Mouse (Mus musculus): Measurements from ENCODE around the gene H2-Ab1. TPM values are rescaled to one million over a fixed set of nuclear protein-coding genes. Genes with fewer than 3 reads are reported as not detected.

H2-Ab1 gene
- total RNA-seq, 1 experiment: 1.9 TPM

DNA sequence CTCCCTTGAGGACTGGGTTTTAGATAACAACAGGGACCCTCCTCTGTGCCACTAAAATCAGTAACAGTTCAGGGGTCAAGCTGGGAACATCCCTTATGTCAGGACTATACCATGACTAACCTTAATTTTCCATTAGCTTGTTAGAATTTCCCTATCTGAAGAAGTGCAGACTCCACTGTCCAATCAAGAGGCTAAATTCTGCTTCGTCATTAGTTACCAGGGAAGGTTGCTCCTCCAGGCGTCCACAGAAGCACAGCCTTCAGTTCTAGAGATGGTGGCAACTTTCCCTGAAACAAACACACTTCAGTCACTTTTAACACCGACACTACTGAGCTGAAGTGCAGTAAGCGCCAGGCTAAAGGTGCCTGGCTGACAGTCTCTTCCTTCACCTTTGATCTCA lies 47.3 kb downstream of the H2-Ab1 start:
- no peak overlapping the region for H3K27ac ChIP-seq (ENCODE audit: insufficient read depth, low read depth, low read length, poor library complexity, severe bottlenecking)
- no peak overlapping the region for H3K4me3 ChIP-seq (ENCODE audit: insufficient read depth in 1 of 2, low read depth in 1 of 2, low read length in 2 of 2, poor library complexity in 1 of 2, severe bottlenecking in 1 of 2)
- DNase-seq (ENCODE audit: low read depth, low spot score): peak; percentile 36
- no peaks in the 10 kb centered on the region for H3K9me3 ChIP-seq (ENCODE audit: control insufficient read depth, insufficient read depth, low read depth, low read length)
- H3K9ac ChIP-seq (ENCODE audit: insufficient read depth, low read depth, low read length, poor library complexity, severe bottlenecking): no peak overlapping the region
- H3K36me3 ChIP-seq (ENCODE audit: control insufficient read depth, insufficient read depth, low read length, poor library complexity, severe bottlenecking): no peaks in the 10 kb centered on the region
- in situ Hi-C loops (cut with MboI; ENCODE audit: low sequenced_read_pairs in 2 of 2, unreplicated experiment in 2 of 2): no loop called here
- TF ChIP-seq ZC3H11A (IDR thresholded peaks at IDR 0.05; ENCODE audit: borderline replicate concordance, low read depth, low read length): no peak
- TF ChIP-seq MAFK (IDR thresholded peaks at IDR 0.05; ENCODE audit: insufficient read depth, low read depth, low read length): no peak
- TF ChIP-seq CHD2 (IDR thresholded peaks at IDR 0.05; ENCODE audit: low read depth, low read length): peak; percentile 91
- peaks cover 0 to 2% of the 10 kb centered on the region in 2 experiments; a peak in 1 of 4 replicates for H3K4me1 ChIP-seq (ENCODE audit: control insufficient read depth in 2 of 2, insufficient read depth in 2 of 2, low read length in 2 of 2, poor library complexity in 1 of 2)

DNA sequence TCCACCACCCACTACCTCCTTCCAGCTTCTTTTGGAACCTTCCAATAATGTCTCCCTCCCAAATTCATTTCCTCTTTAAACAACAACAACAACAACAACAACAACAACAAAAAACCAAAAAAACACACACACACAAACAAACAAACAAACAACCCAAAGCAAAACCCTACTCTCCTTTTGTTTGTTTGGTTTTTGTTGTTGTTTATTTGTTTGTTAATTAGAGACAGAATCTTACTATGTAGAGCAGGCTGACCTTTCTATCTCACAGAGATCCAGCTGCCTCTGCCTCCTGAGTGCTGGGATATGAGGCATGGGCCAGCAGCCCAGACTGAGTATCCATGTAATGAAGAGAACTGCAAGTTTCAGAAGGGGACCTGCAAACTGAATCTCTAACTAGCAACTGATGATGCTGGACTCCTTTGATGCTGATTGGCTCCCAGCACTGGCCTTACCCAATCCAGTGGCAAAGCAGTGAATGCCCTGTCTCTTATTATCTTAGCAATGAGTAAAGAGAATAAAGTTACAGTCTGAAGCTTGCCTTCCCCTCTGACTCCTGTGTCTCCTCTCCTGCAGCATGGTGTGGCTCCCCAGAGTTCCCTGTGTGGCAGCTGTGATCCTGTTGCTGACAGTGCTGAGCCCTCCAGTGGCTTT lies 48.0 kb downstream of the H2-Ab1 start, which contains the start of gene H2-Eb1:
Gene H2-Eb1 (plus strand): TSS at position 488 of the 651 bp plus-strand sequence.
- no peak within 1 kb of the TSS for H3K27ac ChIP-seq (ENCODE audit: insufficient read depth, low read depth, low read length, poor library complexity, severe bottlenecking)
- H3K4me3 ChIP-seq (ENCODE audit: insufficient read depth in 1 of 2, low read depth in 1 of 2, low read length in 2 of 2, poor library complexity in 1 of 2, severe bottlenecking in 1 of 2): no peak within 1 kb of the TSS
- DNase-seq (ENCODE audit: low read depth, low spot score): peak; percentile 69
- H3K36me3 ChIP-seq (ENCODE audit: control insufficient read depth, insufficient read depth, low read length, poor library complexity, severe bottlenecking): no peaks in the 10 kb centered on the region
- peak; percentile 98 for TF ChIP-seq CHD2 (IDR thresholded peaks at IDR 0.05; ENCODE audit: low read depth, low read length)
- TF ChIP-seq HCFC1 (IDR thresholded peaks at IDR 0.05; ENCODE audit: borderline replicate concordance, insufficient read depth, low read length): no peak
- H3K4me1 ChIP-seq (ENCODE audit: control insufficient read depth in 2 of 2, insufficient read depth in 2 of 2, low read length in 2 of 2, poor library complexity in 1 of 2): no peaks in the 10 kb centered on the region
- in situ Hi-C loops (cut with MboI; ENCODE audit: low sequenced_read_pairs in 2 of 2, unreplicated experiment in 2 of 2): no loop called here
- no peaks in the 10 kb centered on the region for H3K9me3 ChIP-seq (ENCODE audit: control insufficient read depth, insufficient read depth, low read depth, low read length)
- no peak within 1 kb of the TSS for H3K9ac ChIP-seq (ENCODE audit: insufficient read depth, low read depth, low read length, poor library complexity, severe bottlenecking)

DNA sequence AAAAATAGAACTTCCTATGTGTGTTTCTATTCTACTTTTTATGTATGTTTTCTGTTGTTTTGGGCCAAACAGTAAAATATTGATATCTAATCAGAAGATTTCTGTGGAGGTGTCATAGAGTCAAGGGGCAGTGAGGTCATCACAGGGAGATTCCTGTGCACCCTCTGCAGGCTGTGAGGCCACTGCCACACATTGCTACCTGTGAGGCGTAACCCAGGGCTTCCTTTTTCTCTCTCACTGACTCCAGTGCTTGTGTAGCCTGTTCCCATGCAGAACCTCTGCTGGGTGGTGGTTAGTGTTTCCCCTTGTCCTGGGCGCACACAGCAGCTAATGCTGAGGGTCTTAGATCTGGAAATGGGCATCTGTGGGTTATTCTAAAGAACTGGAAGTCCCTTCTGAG lies 48.9 kb downstream of the H2-Ab1 start:
- Histone ChIP-seq H3K9ac (ENCODE audit: insufficient read depth, low read depth, low read length, poor library complexity, severe bottlenecking) (no peak overlapping the region), H3K36me3 (ENCODE audit: control insufficient read depth, insufficient read depth, low read length, poor library complexity, severe bottlenecking) (no peaks in the 10 kb centered on the region), H3K4me3 (ENCODE audit: insufficient read depth in 1 of 2, low read depth in 1 of 2, low read length in 2 of 2, poor library complexity in 1 of 2, severe bottlenecking in 1 of 2) (no peak overlapping the region), H3K9me3 (ENCODE audit: control insufficient read depth, insufficient read depth, low read depth, low read length) (no peaks in the 10 kb centered on the region), H3K27ac (ENCODE audit: insufficient read depth, low read depth, low read length, poor library complexity, severe bottlenecking) (no peak overlapping the region), H3K4me1 (ENCODE audit: control insufficient read depth in 2 of 2, insufficient read depth in 2 of 2, low read length in 2 of 2, poor library complexity in 1 of 2) (no peaks in the 10 kb centered on the region)
- no peak for TF ChIP-seq MAFK (IDR thresholded peaks at IDR 0.05; ENCODE audit: insufficient read depth, low read depth, low read length)
- TF ChIP-seq CHD2 (IDR thresholded peaks at IDR 0.05; ENCODE audit: low read depth, low read length): no peak
- no peak for TF ChIP-seq ZC3H11A (IDR thresholded peaks at IDR 0.05; ENCODE audit: borderline replicate concordance, low read depth, low read length)
- no peak for TF ChIP-seq ZNF384 (IDR thresholded peaks at IDR 0.05; ENCODE audit: low read depth, low read length)
- TF ChIP-seq HCFC1 (IDR thresholded peaks at IDR 0.05; ENCODE audit: borderline replicate concordance, insufficient read depth, low read length): no peak
- DNase-seq (ENCODE audit: low read depth, low spot score): no peak
- in situ Hi-C loops (cut with MboI; ENCODE audit: low sequenced_read_pairs in 2 of 2, unreplicated experiment in 2 of 2): no loop called here

DNA sequence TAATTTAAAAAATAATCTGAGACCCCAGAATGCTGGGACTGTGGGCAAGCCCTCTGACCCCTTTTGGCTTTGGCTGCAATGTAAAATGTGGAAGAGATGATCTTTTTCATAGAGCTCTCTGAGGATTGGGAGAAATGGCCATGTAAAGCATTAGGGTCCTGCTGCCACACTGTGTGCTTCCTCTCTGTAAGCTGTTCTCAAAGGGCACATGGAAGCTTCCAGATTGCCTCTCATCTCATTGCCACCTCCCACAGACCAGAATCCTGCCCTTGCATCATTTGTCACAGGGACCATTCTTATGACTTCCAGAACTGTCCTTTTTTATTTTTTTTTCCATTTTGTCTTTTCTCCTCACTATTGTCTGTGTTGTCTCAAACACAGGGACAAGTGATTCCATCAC lies 49.7 kb downstream of the H2-Ab1 start:
- Histone ChIP-seq H3K9ac (ENCODE audit: insufficient read depth, low read depth, low read length, poor library complexity, severe bottlenecking) (no peak overlapping the region), H3K9me3 (ENCODE audit: control insufficient read depth, insufficient read depth, low read depth, low read length) (no peaks in the 10 kb centered on the region), H3K4me1 (ENCODE audit: control insufficient read depth in 2 of 2, insufficient read depth in 2 of 2, low read length in 2 of 2, poor library complexity in 1 of 2) (no peaks in the 10 kb centered on the region), H3K4me3 (ENCODE audit: insufficient read depth in 1 of 2, low read depth in 1 of 2, low read length in 2 of 2, poor library complexity in 1 of 2, severe bottlenecking in 1 of 2) (no peak overlapping the region), H3K27ac (ENCODE audit: insufficient read depth, low read depth, low read length, poor library complexity, severe bottlenecking) (no peak overlapping the region), H3K36me3 (ENCODE audit: control insufficient read depth, insufficient read depth, low read length, poor library complexity, severe bottlenecking) (no peaks in the 10 kb centered on the region)
- DNase-seq (ENCODE audit: low read depth, low spot score): no peak
- in situ Hi-C loops (cut with MboI; ENCODE audit: low sequenced_read_pairs in 2 of 2, unreplicated experiment in 2 of 2): no loop called here
- no peak for TF ChIP-seq ZC3H11A (IDR thresholded peaks at IDR 0.05; ENCODE audit: borderline replicate concordance, low read depth, low read length)
- TF ChIP-seq MAFK (IDR thresholded peaks at IDR 0.05; ENCODE audit: insufficient read depth, low read depth, low read length): no peak
- TF ChIP-seq CHD2 (IDR thresholded peaks at IDR 0.05; ENCODE audit: low read depth, low read length): no peak
- TF ChIP-seq ZNF384 (IDR thresholded peaks at IDR 0.05; ENCODE audit: low read depth, low read length): no peak

DNA sequence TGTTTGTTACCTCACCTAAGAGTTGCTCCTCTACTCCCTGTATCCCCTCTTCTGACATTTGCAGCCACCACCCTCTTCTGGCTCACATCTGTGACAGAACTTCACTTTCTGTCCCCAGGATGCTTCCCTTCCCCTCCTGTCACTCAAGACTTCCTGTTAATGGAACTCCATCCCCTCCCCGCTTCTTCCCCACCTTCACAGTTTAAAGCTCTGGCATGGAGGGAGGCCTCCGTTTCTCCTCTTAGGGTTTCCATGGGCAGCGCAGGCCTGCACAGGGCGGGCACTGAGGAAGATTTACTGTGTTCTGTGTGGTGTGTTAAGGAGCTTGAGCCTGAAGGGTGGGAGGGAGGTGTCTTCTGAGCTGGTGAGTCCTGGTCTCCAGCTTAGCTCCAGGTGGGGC lies 50.7 kb downstream of the H2-Ab1 start:
- DNase-seq (ENCODE audit: low read depth, low spot score): no peak
- Histone ChIP-seq H3K9ac (ENCODE audit: insufficient read depth, low read depth, low read length, poor library complexity, severe bottlenecking) (no peak overlapping the region), H3K36me3 (ENCODE audit: control insufficient read depth, insufficient read depth, low read length, poor library complexity, severe bottlenecking) (no peaks in the 10 kb centered on the region), H3K27ac (ENCODE audit: insufficient read depth, low read depth, low read length, poor library complexity, severe bottlenecking) (no peak overlapping the region), H3K4me3 (ENCODE audit: insufficient read depth in 1 of 2, low read depth in 1 of 2, low read length in 2 of 2, poor library complexity in 1 of 2, severe bottlenecking in 1 of 2) (no peak overlapping the region), H3K9me3 (ENCODE audit: control insufficient read depth, insufficient read depth, low read depth, low read length) (no peaks in the 10 kb centered on the region), H3K4me1 (ENCODE audit: control insufficient read depth in 2 of 2, insufficient read depth in 2 of 2, low read length in 2 of 2, poor library complexity in 1 of 2) (no peaks in the 10 kb centered on the region)
- in situ Hi-C loops (cut with MboI; ENCODE audit: low sequenced_read_pairs in 2 of 2, unreplicated experiment in 2 of 2): no loop called here
- TF ChIP-seq CHD2 (IDR thresholded peaks at IDR 0.05; ENCODE audit: low read depth, low read length): no peak
- TF ChIP-seq ZNF384 (IDR thresholded peaks at IDR 0.05; ENCODE audit: low read depth, low read length): no peak
- TF ChIP-seq HCFC1 (IDR thresholded peaks at IDR 0.05; ENCODE audit: borderline replicate concordance, insufficient read depth, low read length): no peak
- TF ChIP-seq MAFK (IDR thresholded peaks at IDR 0.05; ENCODE audit: insufficient read depth, low read depth, low read length): no peak
- no peak for TF ChIP-seq ZC3H11A (IDR thresholded peaks at IDR 0.05; ENCODE audit: borderline replicate concordance, low read depth, low read length)

All from ES-E14 (cell line).